8 mouse cellular contexts compared by ENCODE assay signal in the genomic region with DNA sequence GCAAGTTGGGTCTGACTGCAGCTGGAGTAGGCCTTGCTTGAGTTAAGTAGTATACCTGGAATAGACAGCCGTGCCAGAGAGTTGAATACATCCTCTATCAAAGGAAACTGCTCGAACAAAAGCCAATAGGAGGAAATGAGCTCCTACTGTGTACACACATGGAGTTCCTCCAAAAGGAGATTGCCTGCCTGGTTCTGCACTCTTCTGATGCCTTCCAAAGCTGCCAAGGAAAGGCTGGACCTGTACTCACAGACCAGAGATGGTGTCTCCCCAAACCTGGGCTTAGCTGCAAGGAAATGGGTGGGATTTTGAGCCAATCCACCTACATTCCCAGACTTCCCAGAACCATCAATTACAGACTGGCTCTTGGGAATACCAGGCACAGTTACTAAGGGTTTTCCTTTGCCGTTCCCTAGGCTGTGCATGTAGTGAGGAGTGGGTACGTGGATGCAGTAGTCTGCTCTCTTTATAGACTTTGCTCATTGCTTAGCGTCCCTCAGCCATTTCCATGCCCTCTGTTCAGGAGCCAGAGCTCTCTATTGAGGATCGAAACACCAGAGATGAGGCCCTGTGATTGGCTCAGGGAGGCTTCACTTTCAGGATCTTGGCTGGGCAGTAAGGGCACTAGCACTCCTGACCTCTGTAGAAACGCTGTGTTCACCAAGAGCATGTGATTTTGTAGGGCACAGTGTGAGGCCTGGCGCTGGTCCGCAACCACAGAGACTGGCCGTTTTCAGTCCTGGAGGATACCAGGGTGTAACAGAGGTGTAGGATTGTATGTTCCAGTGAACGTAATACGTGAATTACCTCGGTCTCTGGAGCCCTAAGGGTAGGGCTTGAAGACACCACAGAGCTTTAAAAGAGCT. TPM values are rescaled to one million over a fixed set of nuclear protein-coding genes. Genes with fewer than 3 reads are reported as not detected.
DNase-seq lines count a peak whose midpoint lies in the region; ATAC-seq and TF ChIP-seq lines count a peak whose summit lies in the region.

No protein-coding gene starts in this region.

- no peak overlapping the region for H3K9ac ChIP-seq in lung, embryonic 14.5 days
- peak overlapping the region; percentile 47; the same call in 1 of the 2 replicates for H3K9ac ChIP-seq in heart, embryonic 12.5 days
- H3K9ac ChIP-seq in midbrain, postnatal 0 days (replicated peaks; ENCODE audit: low read length, poor library complexity, severe bottlenecking), result no peak overlapping the region
- no peak overlapping the region for H3K9ac ChIP-seq in liver, postnatal 0 days (replicated peaks)

- H3K27me3 ChIP-seq in lung, embryonic 14.5 days (ENCODE audit: insufficient read depth, low read length), result no peaks in the 10 kb centered on the region
- no peaks in the 10 kb centered on the region for H3K27me3 ChIP-seq in heart, embryonic 12.5 days (replicated peaks)
- no peaks in the 10 kb centered on the region for H3K27me3 ChIP-seq in midbrain, postnatal 0 days (ENCODE audit: insufficient read depth, low read length)
- H3K27me3 ChIP-seq in liver, postnatal 0 days (ENCODE audit: insufficient read depth, low read length), result no peaks in the 10 kb centered on the region

- peak; percentile 37 to 45 for DNase-seq in adrenal gland, postnatal 36 days
- no peak for DNase-seq in adrenal gland, adult 8-10 months
- DNase-seq in lung, embryonic 14.5 days, result peak; percentile 34
- no peak for DNase-seq in lung, postnatal 4 days
- DNase-seq in midbrain, postnatal 0 days (ENCODE audit: low spot score), result no peak
- no peak for DNase-seq in left cerebral cortex, adult 11 months (ENCODE audit: low spot score)
- DNase-seq in liver, postnatal 0 days, result no peak

- H3K4me3 ChIP-seq in lung, embryonic 14.5 days (ENCODE audit: low read depth, low read length), result no peak overlapping the region
- no peak overlapping the region for H3K4me3 ChIP-seq in heart, embryonic 12.5 days
- H3K4me3 ChIP-seq in midbrain, postnatal 0 days (ENCODE audit: low read depth, low read length), result no peak overlapping the region
- H3K4me3 ChIP-seq in liver, postnatal 0 days (ENCODE audit: low read depth, low read length), result no peak overlapping the region

- no peak for TF ChIP-seq EP300 in liver, postnatal 0 days (IDR thresholded peaks at IDR 0.05; ENCODE audit: low read depth)

- H3K27ac ChIP-seq in lung, embryonic 14.5 days (ENCODE audit: low read depth), result peak overlapping the region; percentile 88
- H3K27ac ChIP-seq in heart, embryonic 12.5 days (ENCODE audit: poor library complexity, severe bottlenecking), result peak overlapping the region; percentile 95
- no peak overlapping the region for H3K27ac ChIP-seq in midbrain, postnatal 0 days (ENCODE audit: low read depth, low read length)
- no peak overlapping the region for H3K27ac ChIP-seq in liver, postnatal 0 days (ENCODE audit: low read depth)

- peaks cover 2% of the 10 kb centered on the region; the same call in 1 of the 2 replicates for H3K36me3 ChIP-seq in lung, embryonic 14.5 days (ENCODE audit: insufficient read depth)
- peaks cover 13% of the 10 kb centered on the region; the same call in 1 of the 2 replicates for H3K36me3 ChIP-seq in heart, embryonic 12.5 days
- no peaks in the 10 kb centered on the region for H3K36me3 ChIP-seq in midbrain, postnatal 0 days (ENCODE audit: insufficient read depth, low read length)
- no peaks in the 10 kb centered on the region; the same call in 1 of the 2 replicates for H3K36me3 ChIP-seq in liver, postnatal 0 days (replicated peaks; ENCODE audit: insufficient read depth, low read length)

- ATAC-seq in lung, embryonic 14.5 days (ENCODE audit: insufficient read depth), result no peak
- no peak for ATAC-seq in heart, embryonic 12.5 days (ENCODE audit: insufficient number of reproducible peaks, low FRiP score)
- ATAC-seq in midbrain, postnatal 0 days (ENCODE audit: low FRiP score), result 0 out of 2 replicates have a peak, but pooled peaks have one; percentile 7
- ATAC-seq in liver, postnatal 0 days, result no peak

- TF ChIP-seq CTCF in lung, embryonic 14.5 days (IDR thresholded peaks at IDR 0.05; ENCODE audit: low read depth), result no peak
- no peak for TF ChIP-seq CTCF in midbrain, postnatal 0 days (IDR thresholded peaks at IDR 0.05)
- no peak for TF ChIP-seq CTCF in liver, postnatal 0 days (IDR thresholded peaks at IDR 0.05; ENCODE audit: low read depth)

- peaks cover 51% of the 10 kb centered on the region for H3K4me1 ChIP-seq in lung, embryonic 14.5 days (ENCODE audit: insufficient read depth)
- peaks cover 87% of the 10 kb centered on the region for H3K4me1 ChIP-seq in heart, embryonic 12.5 days (replicated peaks)
- H3K4me1 ChIP-seq in midbrain, postnatal 0 days (ENCODE audit: insufficient read depth, low read length), result peaks cover 6% of the 10 kb centered on the region; the same call in 1 of the 2 replicates
- H3K4me1 ChIP-seq in liver, postnatal 0 days (ENCODE audit: insufficient read depth), result peaks cover 20% of the 10 kb centered on the region

- H3K9me3 ChIP-seq in lung, embryonic 14.5 days (ENCODE audit: low read depth, low read length), result no peaks in the 10 kb centered on the region
- no peaks in the 10 kb centered on the region for H3K9me3 ChIP-seq in heart, embryonic 12.5 days (replicated peaks)
- no peaks in the 10 kb centered on the region for H3K9me3 ChIP-seq in midbrain, postnatal 0 days (ENCODE audit: low read length)
- no peaks in the 10 kb centered on the region for H3K9me3 ChIP-seq in liver, postnatal 0 days (ENCODE audit: low read length)

- WGBS in lung, embryonic 14.5 days, result 82% methylated on average over 13 of the region's 13 CpGs
- 75% methylated on average over 13 of the region's 13 CpGs for WGBS in heart, embryonic 12.5 days
- WGBS in midbrain, postnatal 0 days, result 78% methylated on average over 13 of the region's 13 CpGs
- WGBS in liver, postnatal 0 days (ENCODE audit: insufficient replicate concordance), result 81% methylated on average over 13 of the region's 13 CpGs

- H3K4me2 ChIP-seq in lung, embryonic 14.5 days, result no peak overlapping the region; the same call in 1 of the 2 replicates
- peak overlapping the region; percentile 48; the same call in 1 of the 2 replicates for H3K4me2 ChIP-seq in heart, embryonic 12.5 days
- no peak overlapping the region for H3K4me2 ChIP-seq in midbrain, postnatal 0 days (ENCODE audit: low read depth, low read length, poor library complexity, severe bottlenecking)
- no peak overlapping the region for H3K4me2 ChIP-seq in liver, postnatal 0 days (ENCODE audit: low read depth, low read length)

RNA-seq across cellular contexts. Expression of a gene that starts 20.1 kb away (rescaled TPM):
- 100 to 1,000 TPM; 216 to 226 TPM for total RNA-seq in adrenal gland, postnatal 36 days (2021)
- 100 to 1,000 TPM; 203 to 240 (median 218) TPM for total RNA-seq in adrenal gland, adult 8-10 months (2022)
- 110 and 119 TPM in 2 replicates for polyA plus RNA-seq in lung, embryonic 14.5 days (2014; fragmentation: Nextera tagmentation; extraction: Ambion mirVana)
- polyA plus RNA-seq in heart, embryonic 12.5 days (2016; fragmentation: Nextera tagmentation; extraction: Ambion mirVana), result 108 and 114 TPM in 2 replicates
- total RNA-seq in midbrain, postnatal 0 days (2014; rRNA removed), result 40.4 and 41.4 TPM in 2 replicates
- 19.5 and 20.4 TPM in 2 replicates for polyA plus RNA-seq in midbrain, postnatal 0 days (2015; fragmentation: Nextera tagmentation; extraction: Ambion mirVana)
- 16.0 and 16.9 TPM in 2 replicates for polyA plus RNA-seq in liver, postnatal 0 days (2015; fragmentation: Nextera tagmentation; extraction: Ambion mirVana)

Comparison
In these comparisons a context has a peak if more than half of its experiments do, and no peak if none do; other contexts are left out.
1. DNase-seq: peak in adrenal gland, postnatal 36 days (2 of 2) and lung, embryonic 14.5 days (single experiment); none in adrenal gland, adult 8-10 months (single experiment), lung, postnatal 4 days (0 of 2), midbrain, postnatal 0 days (single experiment), left cerebral cortex, adult 11 months (single experiment) and liver, postnatal 0 days (single experiment).
2. H3K27ac ChIP-seq: peak in lung, embryonic 14.5 days (single experiment) and heart, embryonic 12.5 days (single experiment); none in midbrain, postnatal 0 days (single experiment) and liver, postnatal 0 days (single experiment).